Comparison of ENCODE assay signal across 8 mouse cellular contexts in the genomic region with DNA sequence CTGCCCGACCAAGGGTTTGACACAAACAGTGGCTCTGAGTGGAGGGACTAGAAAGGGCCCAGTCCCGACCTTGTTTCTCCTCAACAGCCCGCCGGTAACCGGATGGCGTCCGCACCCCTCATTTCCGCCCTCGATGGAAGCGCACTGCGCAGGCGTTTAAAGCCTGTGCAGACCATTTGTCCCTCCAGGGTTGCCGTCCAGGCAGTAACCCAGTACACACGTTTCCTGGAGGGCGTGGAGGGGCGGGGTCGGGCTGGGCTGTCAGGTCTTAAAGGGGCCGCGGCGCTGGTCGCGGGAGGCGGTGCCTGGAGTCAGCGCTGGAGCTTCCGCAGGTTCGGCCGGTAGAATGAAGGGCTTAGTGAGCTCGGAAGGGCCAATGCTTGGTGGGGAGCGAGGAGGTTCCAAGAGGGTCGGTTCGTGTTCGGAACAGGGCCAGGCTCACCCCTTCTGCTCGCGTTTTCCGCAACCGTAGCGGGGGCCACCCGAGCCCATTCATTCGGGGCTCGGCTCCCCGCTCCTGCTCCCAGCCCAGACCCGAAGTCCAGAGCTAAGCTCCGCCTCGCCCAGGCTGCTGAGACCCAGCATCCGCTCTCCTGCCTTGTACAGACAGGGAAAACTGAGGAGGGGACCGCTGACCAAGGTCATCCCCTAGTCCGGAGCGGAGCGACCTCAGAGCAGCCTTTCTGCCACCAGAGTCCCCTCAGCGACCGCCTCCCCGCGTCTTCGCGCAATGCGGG. TPM values are rescaled to one million over a fixed set of nuclear protein-coding genes. Genes with fewer than 3 reads are reported as not detected.
DNase-seq lines count a peak whose midpoint lies in the region; ATAC-seq and TF ChIP-seq lines count a peak whose summit lies in the region.

A gene (plus strand): TSS at position 271 of the 737 bp plus-strand sequence.

- H3K36me3 ChIP-seq in embryonic facial prominence, embryonic 15.5 days: peaks cover 66% of the 10 kb centered on the region

- H3K9me3 ChIP-seq in embryonic facial prominence, embryonic 15.5 days (replicated peaks): no peaks in the 10 kb centered on the region

- H3K27ac ChIP-seq in bone marrow, adult 2 months (ENCODE audit: control insufficient read depth, insufficient read depth, low read depth, low read length, poor library complexity): peak within 1 kb of the TSS; percentile 96
- H3K27ac ChIP-seq in embryonic facial prominence, embryonic 15.5 days (replicated peaks): peak within 1 kb of the TSS; percentile 93

- peak; percentile 99 for DNase-seq in A20 (ENCODE audit: low read depth, low spot score)
- peak; percentile 95 for DNase-seq in heart, adult 8-10 months (ENCODE audit: low spot score)
- DNase-seq in kidney, adult 9 months: peak; percentile 94
- peak; percentile 98 for DNase-seq in liver
- DNase-seq in spleen, postnatal 4 days (ENCODE audit: low spot score in 2 of 2): peak; percentile 92 to 95

- no peak for TF ChIP-seq CTCF in bone marrow, adult 2 months (IDR thresholded peaks at IDR 0.05; ENCODE audit: control insufficient read depth, insufficient read depth, low read length)

- peak within 1 kb of the TSS; percentile 98 for H3K4me3 ChIP-seq in bone marrow, adult 2 months (replicated peaks; ENCODE audit: control insufficient read depth, low read depth, low read length)
- H3K4me3 ChIP-seq in embryonic facial prominence, embryonic 15.5 days (replicated peaks): peak within 1 kb of the TSS; percentile 79

- H3K4me1 ChIP-seq in bone marrow, adult 2 months (ENCODE audit: control insufficient read depth, insufficient read depth, low read length): no peaks in the 10 kb centered on the region
- H3K4me1 ChIP-seq in embryonic facial prominence, embryonic 15.5 days: peaks cover 21% of the 10 kb centered on the region

- TF ChIP-seq POLR2A in bone marrow, adult 2 months (IDR thresholded peaks at IDR 0.05; ENCODE audit: borderline replicate concordance, control insufficient read depth, low read depth, low read length): peak; percentile 91; the same call in 1 of the 2 replicates

- ATAC-seq in embryonic facial prominence, embryonic 15.5 days (ENCODE audit: insufficient number of reproducible peaks, low FRiP score, low TSS enrichment, low read depth): peak; percentile 93
- ATAC-seq in monocyte, adult 5-6 weeks (replicated peaks; ENCODE audit: insufficient number of reproducible peaks, low FRiP score, low TSS enrichment, poor library complexity, severe bottlenecking): peak; percentile 77

- H3K9ac ChIP-seq in embryonic facial prominence, embryonic 15.5 days: peak within 1 kb of the TSS; percentile 74

- peak within 1 kb of the TSS; percentile 93 for H3K4me2 ChIP-seq in embryonic facial prominence, embryonic 15.5 days (replicated peaks)

- under 1% methylated on average over 56 of the region's 56 CpGs for WGBS in bone marrow, adult 2 months
- under 1% methylated on average over 56 of the region's 56 CpGs for WGBS in embryonic facial prominence, embryonic 15.5 days

- H3K27me3 ChIP-seq in embryonic facial prominence, embryonic 15.5 days: no peaks in the 10 kb centered on the region

RNA-seq across cellular contexts. Expression of the gene that starts here (rescaled TPM):
- polyA plus RNA-seq in bone marrow, adult 2 months (2011; ENCODE audit: insufficient read depth, insufficient read length, low replicate concordance, missing spikeins): 4.7 and 11.0 TPM in 2 replicates
- 44.7 and 48.0 TPM in 2 replicates for polyA plus RNA-seq in embryonic facial prominence, embryonic 15.5 days (2015; fragmentation: Nextera tagmentation; extraction: Ambion mirVana)
- 1 to 10 TPM; 1.2 to 3.2 (median 1.6) TPM for total RNA-seq in heart, adult 8-10 months (2022)
- total RNA-seq in monocyte, adult 5-6 weeks (2017): 1.5 to 3.7 TPM (median 2.7 TPM) in 3 replicates

Comparison
In these comparisons a context has a peak if more than half of its experiments do, and no peak if none do; other contexts are left out.
1. Peak in every context shown above with its lines: DNase-seq, ATAC-seq, H3K4me3 ChIP-seq and H3K27ac ChIP-seq.